Mouse (Mus musculus) forebrain, embryonic 14.5 days (tissue): ENCODE data around the gene Fam183b. TPM values are rescaled to one million over a fixed set of nuclear protein-coding genes. Genes with fewer than 3 reads are reported as not detected.

ENCODE experiments used
- polyA plus RNA-seq: library from polyadenylated mRNA; unstranded; fragments of >200 nt; fragmentation: Nextera tagmentation; extraction: Ambion mirVana; gene quantifications from 2 replicates; pipeline ENCODE4 v1.2.1, GENCODE M21; 2014

Gene Fam183b
- polyA plus RNA-seq, 1 experiment from 2014 or later: 8.2 TPM

Other genes starting within 250 kb of the Fam183b start
- not detected in 2 replicates for gene Olfr328, start 246.3 kb downstream of the Fam183b start, polyA plus RNA-seq
- gene Olfr224, start 231.4 kb downstream of the Fam183b start, polyA plus RNA-seq: not detected in 2 replicates
- not detected in 2 replicates for gene Olfr325, start 224.2 kb downstream of the Fam183b start, polyA plus RNA-seq
- not detected in 2 replicates for gene Olfr324, start 206.8 kb downstream of the Fam183b start, polyA plus RNA-seq
- gene 2210407C18Rik, start 185.9 kb downstream of the Fam183b start, polyA plus RNA-seq: not detected in 2 replicates
- not detected in 2 replicates for gene Olfr323, start 171.5 kb downstream of the Fam183b start, polyA plus RNA-seq
- not detected in 2 replicates for gene Trim58, start 161.5 kb downstream of the Fam183b start, polyA plus RNA-seq
- not detected in 2 replicates for gene Olfr322, start 143.2 kb downstream of the Fam183b start, polyA plus RNA-seq
- gene Olfr320, start 120.9 kb downstream of the Fam183b start, polyA plus RNA-seq: not detected in 2 replicates
- 0.10 TPM in 1 of 2 replicates, not detected in the other for gene Olfr319, start 102.8 kb downstream of the Fam183b start, polyA plus RNA-seq
- not detected in 2 replicates for gene Olfr318, start 77.9 kb downstream of the Fam183b start, polyA plus RNA-seq
- gene Olfr317, start 62.7 kb downstream of the Fam183b start, polyA plus RNA-seq: 0.10 TPM in 1 of 2 replicates, not detected in the other
- not detected in 2 replicates for gene Olfr316, start 49.2 kb downstream of the Fam183b start, polyA plus RNA-seq
- not detected in 2 replicates for gene Olfr315, start 28.8 kb downstream of the Fam183b start, polyA plus RNA-seq
- gene Olfr314, start 19.0 kb downstream of the Fam183b start, polyA plus RNA-seq: not detected in 2 replicates
- not detected in 2 replicates for gene Olfr313, start 13.0 kb upstream of the Fam183b start, polyA plus RNA-seq
- not detected in 2 replicates for gene Olfr312, start 27.3 kb upstream of the Fam183b start, polyA plus RNA-seq
- gene Olfr311, start 37.3 kb upstream of the Fam183b start, polyA plus RNA-seq: not detected in 2 replicates
- 19.5 and 25.0 TPM in 2 replicates for gene Gm12258, start 45.2 kb upstream of the Fam183b start, polyA plus RNA-seq
- 11.9 and 13.4 TPM in 2 replicates for gene 2810021J22Rik, start 65.3 kb upstream of the Fam183b start, polyA plus RNA-seq
- gene Zfp39, start 102.3 kb upstream of the Fam183b start, polyA plus RNA-seq: 5.5 and 6.7 TPM in 2 replicates
- not detected in 2 replicates for gene Btnl10, start 115.9 kb upstream of the Fam183b start, polyA plus RNA-seq
- 457 and 463 TPM in 2 replicates for gene Rnf187, start 137.0 kb upstream of the Fam183b start, polyA plus RNA-seq
- gene Hist3h2ba, start 147.0 kb upstream of the Fam183b start, polyA plus RNA-seq: 279 and 359 TPM in 2 replicates
- 149 and 151 TPM in 2 replicates for gene Hist3h2a, start 152.7 kb upstream of the Fam183b start, polyA plus RNA-seq
- 1.3 and 1.9 TPM in 2 replicates for gene Trim17, start 152.7 kb upstream of the Fam183b start, polyA plus RNA-seq
- gene Trim11, start 176.1 kb upstream of the Fam183b start, polyA plus RNA-seq: 20.7 and 24.0 TPM in 2 replicates